ENCODE assay signal across 9 mouse cellular contexts in genomic region chr2:52438013-52438412, GRCm38 (mm10). TPM values are rescaled to one million over a fixed set of nuclear protein-coding genes. Genes with fewer than 3 reads are reported as not detected.
DNase-seq lines count a peak whose midpoint lies in the region; ATAC-seq lines count a peak whose summit lies in the region.
"Had no signal": no experiment of that assay in that cellular context is flagged by ENCODE, and none has a peak within 500 bp of the region (broad histone marks: within the 10 kb centered on the region; RNA-seq: fewer than 3 reads in every experiment).

No protein-coding gene starts in this region.

- no peaks in the 10 kb centered on the region for H3K27me3 ChIP-seq in hindbrain, embryonic 14.5 days (ENCODE audit: control insufficient read depth, insufficient read depth, low read length)
- no peaks in the 10 kb centered on the region for H3K27me3 ChIP-seq in hindbrain, embryonic 11.5 days (ENCODE audit: control insufficient read depth, insufficient read depth, low read length)

- peaks cover 10% of the 10 kb centered on the region; the same call in 1 of the 2 replicates for H3K36me3 ChIP-seq in hindbrain, embryonic 14.5 days (replicated peaks; ENCODE audit: control insufficient read depth, insufficient read depth)
- H3K36me3 ChIP-seq in hindbrain, embryonic 11.5 days (ENCODE audit: control insufficient read depth, insufficient read depth, low read length) = no peaks in the 10 kb centered on the region

- intact Hi-C loops in left cerebral cortex, postnatal 25 days (cut with DNase I) = no loop called here

- H3K4me3 ChIP-seq in hindbrain, embryonic 14.5 days (replicated peaks; ENCODE audit: low read length) = no peak overlapping the region
- no peak overlapping the region for H3K4me3 ChIP-seq in hindbrain, embryonic 11.5 days (ENCODE audit: low read depth, low read length)
- H3K4me3 ChIP-seq: erythroblast, embryonic 14.5 days had no signal

- H3K9me3 ChIP-seq in hindbrain, embryonic 14.5 days (ENCODE audit: control insufficient read depth, low read length) = no peaks in the 10 kb centered on the region
- no peaks in the 10 kb centered on the region for H3K9me3 ChIP-seq in hindbrain, embryonic 11.5 days (ENCODE audit: control insufficient read depth, low read length)

- no peak overlapping the region for H3K4me2 ChIP-seq in hindbrain, embryonic 14.5 days (replicated peaks)
- no peak overlapping the region for H3K4me2 ChIP-seq in hindbrain, embryonic 11.5 days (replicated peaks; ENCODE audit: low read depth, low read length)

- H3K4me1 ChIP-seq in hindbrain, embryonic 14.5 days (replicated peaks; ENCODE audit: control insufficient read depth, insufficient read depth, low read length) = 0 out of 2 replicates have a peak, but pooled peaks cover 4% of the 10 kb centered on the region
- no peaks in the 10 kb centered on the region for H3K4me1 ChIP-seq in hindbrain, embryonic 11.5 days (replicated peaks; ENCODE audit: control insufficient read depth, insufficient read depth, low read length)

- peak; percentile 38; the same call in 1 of the 2 replicates for ATAC-seq in hindbrain, embryonic 14.5 days (ENCODE audit: low FRiP score)
- no peak for ATAC-seq in hindbrain, embryonic 11.5 days (ENCODE audit: low FRiP score)

- DNase-seq in hindbrain, embryonic 14.5 days (ENCODE audit: low spot score) = peak; percentile 38
- DNase-seq in hindbrain, embryonic 11.5 days (ENCODE audit: low spot score) = no peak
- DNase-seq in MEL-GATA-1-ER (ENCODE audit: extremely low read depth, low read depth) = peak; percentile 26
- peak; percentile 69 to 82 for DNase-seq in cerebellum, postnatal 25 days
- DNase-seq in kidney, adult 9 months = peak; percentile 90
- DNase-seq in testis, postnatal 10 days (ENCODE audit: low spot score) = peak; percentile 67
- no peak for DNase-seq in left cerebral cortex, postnatal 25 days (ENCODE audit: low spot score in 2 of 2)
- no peak for DNase-seq in gastrocnemius, postnatal 25 days

- whole genome bisulfite sequencing in hindbrain, embryonic 14.5 days = 61% methylated on average over 6 of the region's 6 CpGs
- 73% methylated on average over 6 of the region's 6 CpGs for WGBS in hindbrain, embryonic 11.5 days

- no peak overlapping the region for H3K27ac ChIP-seq in hindbrain, embryonic 14.5 days
- H3K27ac ChIP-seq in hindbrain, embryonic 11.5 days (ENCODE audit: low read depth, low read length) = no peak overlapping the region

- no peak overlapping the region for H3K9ac ChIP-seq in hindbrain, embryonic 14.5 days
- no peak overlapping the region for H3K9ac ChIP-seq in hindbrain, embryonic 11.5 days (ENCODE audit: low read depth, low read length)

RNA-seq across cellular contexts. Expression of gene Arl5a, which starts 13.3 kb away (rescaled TPM):
- 62.7 and 70.8 TPM in 2 replicates for polyA plus RNA-seq in hindbrain, embryonic 14.5 days (2014; fragmentation: Nextera tagmentation; extraction: Ambion mirVana)
- polyA plus RNA-seq in hindbrain, embryonic 11.5 days (2014; fragmentation: Nextera tagmentation; extraction: Ambion mirVana) = 61.1 and 78.3 TPM in 2 replicates
- 10 to 100 TPM; 63.0 to 64.2 TPM for total RNA-seq in left cerebral cortex, postnatal 25 days (2021)
- total RNA-seq in gastrocnemius, postnatal 25 days (2021) = 10 to 100 TPM; 30.7 to 31.8 TPM

RNA-seq across cellular contexts. Expression of gene Neb, which starts 59.7 kb away (rescaled TPM):
- 0.63 and 0.74 TPM in 2 replicates for polyA plus RNA-seq in hindbrain, embryonic 14.5 days (2014; fragmentation: Nextera tagmentation; extraction: Ambion mirVana)
- polyA plus RNA-seq in hindbrain, embryonic 11.5 days (2014; fragmentation: Nextera tagmentation; extraction: Ambion mirVana) = 3.7 and 4.2 TPM in 2 replicates
- 1 to 10 TPM in 1 of 2 experiments, under 1 TPM in 1; 0.99 to 1.1 TPM for total RNA-seq in left cerebral cortex, postnatal 25 days (2021)
- 1,000 to 10,000 TPM; 4,872 to 5,741 TPM for total RNA-seq in gastrocnemius, postnatal 25 days (2021)
- polyA plus RNA-seq: erythroblast, embryonic 14.5 days had no signal

Comparison
In these comparisons a context has a peak if more than half of its experiments do, and no peak if none do; other contexts are left out.
1. DNase-seq: peak in hindbrain, embryonic 14.5 days (single experiment), MEL-GATA-1-ER (single experiment), cerebellum, postnatal 25 days (2 of 2), kidney, adult 9 months (single experiment) and testis, postnatal 10 days (single experiment); none in hindbrain, embryonic 11.5 days (single experiment), left cerebral cortex, postnatal 25 days (0 of 2) and gastrocnemius, postnatal 25 days (single experiment).
2. RNA of gene Neb, which starts 59.7 kb away (total RNA-seq): 4,872 to 5,741 TPM in gastrocnemius, postnatal 25 days; 0.99 to 1.1 TPM in left cerebral cortex, postnatal 25 days; every median in the first group is over 1,000 times any median in the second.